Mouse (Mus musculus) layer of hippocampus, postnatal 36 days (tissue): Measurements from ENCODE around the gene Irf4. TPM values are rescaled to one million over a fixed set of nuclear protein-coding genes. Genes with fewer than 3 reads are reported as not detected.

Experiments used
- DNase-seq, 2 experiments: peaks; one replicate each; pipeline ENCODE4 v3.0.0; 2022
- total RNA-seq, 2 experiments: library from RNA; stranded (reverse); gene quantifications; 2 replicates each; pipeline ENCODE4 v1.2.3; 2021

Irf4 gene
- total RNA-seq, 2 experiments from 2014 or later = 0.12 to 0.48 TPM

DNA sequence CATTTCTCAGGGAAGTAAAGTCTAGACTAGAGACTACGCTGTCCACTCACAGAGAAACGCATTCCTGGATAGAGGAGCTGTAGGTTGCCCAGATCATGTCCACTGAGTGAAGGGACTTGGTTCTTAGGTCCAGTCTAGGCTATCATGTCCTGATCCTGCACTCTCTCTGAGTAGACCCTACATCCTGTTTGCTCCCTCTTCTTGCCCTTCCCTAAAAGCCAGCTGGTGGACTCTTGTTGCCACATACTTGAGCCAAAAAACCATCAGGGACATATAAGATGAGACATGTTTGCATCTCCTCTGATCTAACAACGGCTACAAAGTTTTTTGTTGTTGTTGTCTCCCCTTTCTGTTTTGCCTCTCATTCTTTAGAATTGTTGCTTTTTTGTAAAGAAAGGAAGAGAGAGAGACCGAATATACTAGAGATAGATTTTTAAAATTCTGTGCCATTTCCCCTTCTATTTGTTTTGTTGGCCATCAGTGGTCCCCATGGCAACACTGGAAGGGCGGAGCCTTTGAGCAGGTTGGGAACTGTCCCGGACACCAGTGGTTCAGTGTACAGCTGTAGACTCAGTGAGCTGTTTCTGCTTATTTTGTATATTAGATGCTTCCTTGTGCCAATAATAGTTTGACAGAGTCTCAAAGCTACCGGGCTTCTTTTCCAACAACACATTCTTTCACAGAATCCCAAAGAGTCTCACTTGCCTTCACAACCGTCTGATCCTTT is 15.2 kb downstream of the Irf4 start:
- DNase-seq = no peak

DNA sequence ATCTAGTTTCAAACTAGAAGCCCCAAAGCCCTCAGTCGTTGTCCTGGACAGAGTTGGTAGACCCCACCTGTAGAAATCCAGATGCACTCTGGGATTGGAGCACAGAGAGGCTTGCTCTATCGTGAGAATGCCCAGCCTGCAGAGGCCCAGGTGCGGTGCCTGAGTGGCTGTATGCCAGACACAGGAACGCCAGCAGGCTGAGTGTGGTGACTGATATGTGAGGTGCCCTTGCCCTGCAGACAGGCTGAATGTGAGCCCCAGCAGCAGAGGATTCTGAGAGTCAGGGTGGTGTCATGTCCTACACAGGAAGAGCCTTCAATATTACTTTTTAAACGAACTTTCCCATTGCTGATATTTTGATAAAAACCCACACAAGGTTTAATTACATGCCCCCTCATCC is 16.9 kb downstream of the Irf4 start:
- DNase-seq = no peak

DNA sequence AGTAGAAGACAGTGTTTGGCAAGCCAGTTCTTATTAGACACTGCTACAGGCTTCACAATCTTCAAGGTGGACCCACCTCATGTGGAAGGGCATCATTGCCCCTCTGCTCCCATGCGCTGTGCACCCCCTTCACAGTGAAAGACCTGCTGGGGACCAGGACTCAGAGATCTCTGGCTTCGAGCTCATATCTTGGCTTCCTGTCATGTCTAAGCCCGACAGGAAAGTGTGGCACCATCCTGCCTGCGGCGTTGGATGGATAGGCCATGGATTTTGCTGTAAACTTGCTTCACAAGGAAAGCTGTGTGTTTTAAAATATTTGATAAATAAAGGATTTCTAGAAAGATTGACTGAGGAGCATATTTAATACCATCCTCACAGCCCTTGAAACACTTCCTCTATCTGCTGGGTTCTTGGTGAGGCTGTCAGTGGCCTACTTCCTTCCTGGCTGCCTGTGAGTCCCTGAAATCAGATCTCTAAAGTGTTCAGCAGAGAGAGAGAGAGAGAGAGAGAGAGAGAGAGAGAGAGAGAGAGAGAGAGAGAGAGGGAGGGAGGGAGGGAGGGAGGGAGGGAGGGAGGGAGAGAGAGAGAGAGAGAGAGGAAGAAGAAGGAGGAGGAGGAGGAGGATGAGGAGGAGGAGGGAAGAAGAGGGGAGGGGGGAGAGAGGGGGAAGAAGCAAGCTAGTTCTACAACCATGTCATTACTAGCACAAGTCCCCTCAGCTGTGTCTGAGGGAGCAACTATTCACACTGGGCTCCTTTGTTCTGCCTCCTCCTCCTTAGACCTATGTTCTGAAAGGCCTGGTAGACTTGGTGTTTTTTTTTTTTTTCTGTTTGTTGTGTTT is 17.8 kb downstream of the Irf4 start:
- DNase-seq = no peak

DNA sequence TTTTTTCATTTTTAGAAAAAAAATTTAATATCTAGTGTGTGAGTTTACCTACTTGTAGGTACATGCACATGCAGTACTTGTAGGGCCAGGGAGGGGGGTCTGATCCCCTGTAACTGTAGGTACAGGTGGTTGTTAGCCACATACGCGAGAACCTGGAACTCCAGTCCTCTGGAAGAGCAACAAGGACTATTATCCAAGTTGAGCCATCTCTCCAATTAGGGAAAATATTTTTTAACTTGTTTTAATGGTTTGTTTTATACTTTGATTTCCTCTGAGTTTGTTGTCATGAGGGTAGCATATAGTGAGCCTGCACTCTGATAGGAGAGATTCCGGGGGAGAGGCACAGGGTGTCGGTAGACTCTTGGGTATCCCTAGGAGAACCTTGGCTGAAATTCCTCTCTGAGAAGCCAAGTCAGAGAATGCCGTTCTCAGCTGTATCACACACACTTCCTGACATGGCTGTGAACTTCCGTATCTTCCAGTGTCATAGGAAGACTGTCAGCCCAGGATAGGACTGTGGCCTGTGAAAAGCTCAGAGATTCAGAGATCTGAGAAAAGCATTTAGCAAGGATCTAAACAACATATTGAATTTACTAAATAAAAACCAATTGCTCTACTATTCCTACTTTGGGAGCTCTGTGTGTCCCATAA is 18.6 kb downstream of the Irf4 start:
- DNase-seq = no peak

DNA sequence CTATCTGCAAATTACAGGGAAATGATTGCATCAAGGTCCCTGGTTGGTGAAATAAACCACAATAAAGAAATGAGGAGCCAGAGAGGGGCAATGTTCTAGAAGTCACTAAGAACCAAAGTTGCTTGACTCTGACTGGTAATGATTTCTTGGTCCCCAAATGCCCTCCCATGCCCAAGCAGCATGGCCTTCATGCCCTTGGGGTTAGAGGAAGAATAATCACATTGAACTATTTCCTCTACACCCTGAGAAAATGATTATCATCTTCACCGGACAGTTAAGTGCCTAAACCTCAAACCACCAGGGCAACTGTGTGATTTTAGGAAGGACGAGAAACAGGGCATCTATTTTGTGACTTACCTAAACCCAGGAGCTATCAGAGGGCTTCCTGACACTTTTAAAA is 27.0 kb downstream of the Irf4 start:
- no peak for DNase-seq

DNA sequence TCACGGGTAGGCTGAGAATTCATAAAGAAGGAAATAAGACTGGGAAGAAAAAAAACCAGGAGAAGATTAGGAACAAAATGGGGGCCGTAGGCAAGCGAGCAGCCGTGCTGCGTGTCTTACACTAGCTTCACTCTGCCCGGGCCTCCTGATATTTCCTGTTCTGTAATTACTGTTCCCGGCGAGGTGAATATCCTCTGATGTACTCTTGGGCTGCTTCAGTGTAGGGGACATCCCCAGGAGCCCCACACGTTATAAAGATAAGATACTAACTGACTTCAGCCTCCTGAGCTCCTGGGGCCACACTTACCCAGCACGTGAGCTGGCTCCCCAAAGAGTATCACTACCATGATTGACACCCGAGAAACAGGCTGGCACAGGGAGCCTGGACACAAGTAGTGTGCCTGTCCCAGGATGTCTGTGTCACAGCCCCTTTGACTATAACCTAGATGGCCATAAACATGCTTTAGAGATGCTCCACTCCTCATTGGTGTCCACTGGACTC is 28.7 kb downstream of the Irf4 start:
- no peak for DNase-seq

DNA sequence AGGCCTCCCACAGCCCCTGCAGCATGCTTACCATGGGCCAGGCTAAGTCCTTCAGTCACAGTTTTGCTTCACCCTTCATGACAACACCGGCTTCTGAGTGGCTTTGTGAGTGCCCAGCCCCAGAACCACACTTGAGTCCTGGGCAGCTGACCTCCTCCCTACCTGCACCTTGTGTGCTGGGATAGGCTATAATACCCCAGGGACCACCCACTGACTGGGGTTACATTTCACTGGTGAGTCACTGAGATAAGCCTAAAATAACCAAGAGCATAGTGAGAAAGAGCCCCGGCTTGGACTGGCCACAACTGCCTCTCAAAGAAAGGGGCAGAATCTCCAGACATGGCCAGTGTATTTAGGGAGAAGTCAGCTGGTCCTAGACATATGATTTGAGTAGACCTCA is 32.9 kb downstream of the Irf4 start:
- DNase-seq = no peak

DNA sequence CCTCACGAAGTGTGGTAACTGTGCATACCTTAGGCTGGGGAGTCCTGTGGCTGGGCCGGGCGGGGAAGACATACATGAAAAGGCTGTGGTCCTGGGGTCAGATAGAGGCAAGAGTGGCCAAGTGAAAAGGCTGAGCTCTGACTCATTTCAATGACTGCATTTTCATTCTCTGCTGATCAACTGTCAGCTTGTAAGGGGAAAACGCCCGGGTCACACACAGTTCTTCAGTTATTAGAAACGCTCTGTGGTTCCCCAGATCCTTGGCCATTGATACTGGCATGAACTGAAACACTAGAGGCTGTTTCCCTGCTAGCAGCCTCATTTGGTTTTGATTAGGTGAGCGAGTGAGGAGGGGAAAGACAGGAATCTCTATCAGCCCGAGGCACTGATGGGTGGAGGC is 33.4 kb downstream of the Irf4 start:
- no peak for DNase-seq

DNA sequence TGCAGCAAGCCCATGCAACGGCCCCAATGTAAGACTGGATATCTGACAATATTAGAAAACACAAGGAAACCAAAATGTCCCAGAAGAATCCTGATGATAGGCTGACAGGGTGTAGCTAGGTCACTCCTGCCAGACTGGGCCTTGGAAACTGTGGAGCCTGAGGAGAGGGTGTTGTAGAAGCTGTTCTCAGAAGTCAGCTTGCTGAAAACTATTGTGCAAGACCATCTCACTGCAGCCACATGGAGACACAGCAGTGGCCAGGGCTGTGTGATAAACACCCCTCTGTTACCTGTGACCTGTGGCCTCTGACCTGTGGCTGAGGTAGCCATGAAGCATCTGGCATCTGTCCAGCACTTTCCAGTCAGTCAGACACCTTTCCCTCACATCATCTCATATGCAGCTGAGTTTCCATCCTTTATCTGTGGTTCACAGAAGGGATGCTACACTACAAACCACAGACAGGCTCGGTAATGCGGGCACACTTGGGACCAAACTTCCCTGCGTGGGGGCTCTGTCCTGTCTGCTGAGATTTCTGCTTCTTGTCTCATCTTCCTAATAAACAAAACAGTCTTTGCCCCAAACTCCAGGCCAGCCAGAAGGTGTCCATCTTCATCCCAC is 36.5 kb downstream of the Irf4 start:
- DNase-seq = no peak

DNA sequence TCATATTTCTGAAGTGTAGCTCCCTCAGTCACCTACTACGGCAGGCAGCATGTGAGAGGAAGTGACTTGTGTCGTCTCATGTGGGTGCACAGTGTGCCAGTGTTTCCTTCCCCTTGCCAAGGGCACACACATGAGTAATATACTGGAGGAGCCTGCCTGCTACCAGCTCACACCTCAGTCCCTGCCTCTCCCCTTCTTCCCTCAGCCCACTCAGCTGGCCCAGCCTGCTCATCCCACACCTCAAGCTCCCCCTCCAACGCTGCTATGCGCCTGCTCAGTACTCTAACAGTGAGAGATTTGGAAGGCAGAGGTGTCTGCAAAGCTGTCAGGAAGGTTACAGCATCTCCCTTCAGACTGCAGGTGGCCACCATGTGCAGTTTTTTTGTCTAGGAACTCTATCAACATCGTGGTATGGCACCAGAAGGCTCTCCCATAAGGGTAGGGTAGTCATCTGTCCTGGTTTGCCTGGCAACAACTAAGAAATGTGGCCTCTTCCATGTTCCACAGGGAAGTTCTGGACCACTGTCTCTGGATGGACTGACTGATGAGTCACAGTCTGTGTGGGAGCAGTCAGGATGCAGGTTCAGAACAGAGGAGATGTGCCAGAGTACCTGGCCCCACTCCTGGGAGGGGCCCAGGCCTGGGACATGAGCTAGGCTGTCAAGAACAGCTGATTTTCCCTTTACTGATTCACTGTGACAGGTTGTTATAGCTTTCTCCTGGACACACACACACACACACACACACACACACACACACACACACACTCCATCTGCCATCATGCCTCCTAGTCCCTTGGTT is 37.4 kb downstream of the Irf4 start:
- DNase-seq = peak; percentile 53 to 58

DNA sequence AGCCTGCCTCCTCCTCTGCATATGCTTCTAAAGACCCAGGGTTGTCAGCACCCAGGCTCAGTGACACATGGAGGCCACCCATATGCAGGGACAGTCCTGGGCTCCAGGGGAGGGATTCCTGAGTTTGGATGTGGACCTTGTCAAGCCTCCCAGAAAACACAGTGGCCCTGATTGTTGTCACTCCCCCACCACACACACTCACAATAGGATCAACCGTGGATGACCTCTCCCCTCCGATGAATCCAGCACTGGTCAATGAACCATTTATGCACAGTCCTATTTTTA is 38.0 kb downstream of the Irf4 start:
- no peak for DNase-seq

DNA sequence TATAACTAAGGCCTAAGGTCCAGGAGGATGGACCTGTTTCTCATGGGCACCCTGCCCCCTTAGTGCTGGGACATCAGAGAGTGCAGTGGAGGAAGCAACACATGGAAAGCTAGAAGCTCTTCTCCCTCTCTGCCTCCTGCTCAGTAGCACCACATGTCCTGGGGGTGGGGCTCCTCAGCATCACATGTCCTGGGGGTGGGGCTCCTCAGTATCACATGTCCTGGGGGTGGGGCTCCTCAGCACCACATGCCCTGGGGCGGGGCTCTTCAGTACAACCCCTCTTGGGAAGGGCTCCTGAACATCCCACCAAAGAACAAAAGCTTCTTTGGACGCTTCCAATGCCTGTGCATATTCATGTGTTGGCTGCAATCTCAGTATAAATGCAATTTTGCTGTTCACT is 38.5 kb downstream of the Irf4 start:
- no peak for DNase-seq

DNA sequence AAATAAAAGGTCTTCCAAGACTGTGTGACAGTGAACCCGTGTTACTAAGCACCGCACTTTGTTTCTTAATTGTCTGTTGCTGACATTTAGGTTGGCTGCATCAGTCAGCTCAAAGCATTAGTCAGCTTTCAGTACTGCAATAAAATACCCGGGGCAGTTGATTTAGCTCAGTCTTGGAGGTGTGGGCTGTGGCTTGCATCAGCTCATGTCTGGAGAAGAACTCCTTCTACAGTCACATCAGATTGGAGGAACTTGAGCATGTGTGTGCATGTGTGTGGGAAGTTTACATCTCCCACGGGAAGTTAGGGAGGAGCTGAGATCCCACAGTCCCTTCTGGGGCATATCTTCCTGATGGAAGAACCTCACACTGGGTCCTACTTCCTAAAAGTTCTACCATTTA is 38.9 kb downstream of the Irf4 start:
- no peak for DNase-seq

DNA sequence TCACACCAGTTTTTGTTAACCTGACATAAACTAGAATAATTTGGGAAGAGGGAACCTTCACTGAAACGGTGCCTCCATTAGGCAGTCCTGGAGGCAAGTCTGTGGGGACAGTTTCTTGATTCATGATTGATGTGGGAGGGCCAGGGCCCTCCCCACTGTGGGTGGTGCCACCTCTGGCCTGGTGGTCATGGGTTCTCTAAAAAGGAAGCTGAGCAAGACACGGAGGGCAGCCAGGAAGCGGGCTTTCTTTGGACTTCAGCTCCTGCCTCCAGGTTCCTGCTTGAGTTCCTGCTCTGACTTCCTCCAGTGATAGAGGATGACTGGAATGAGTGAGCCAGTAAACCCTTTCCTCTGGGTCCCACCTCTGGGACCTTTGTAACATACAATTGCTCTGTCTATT is 39.4 kb downstream of the Irf4 start:
- no peak for DNase-seq

DNA sequence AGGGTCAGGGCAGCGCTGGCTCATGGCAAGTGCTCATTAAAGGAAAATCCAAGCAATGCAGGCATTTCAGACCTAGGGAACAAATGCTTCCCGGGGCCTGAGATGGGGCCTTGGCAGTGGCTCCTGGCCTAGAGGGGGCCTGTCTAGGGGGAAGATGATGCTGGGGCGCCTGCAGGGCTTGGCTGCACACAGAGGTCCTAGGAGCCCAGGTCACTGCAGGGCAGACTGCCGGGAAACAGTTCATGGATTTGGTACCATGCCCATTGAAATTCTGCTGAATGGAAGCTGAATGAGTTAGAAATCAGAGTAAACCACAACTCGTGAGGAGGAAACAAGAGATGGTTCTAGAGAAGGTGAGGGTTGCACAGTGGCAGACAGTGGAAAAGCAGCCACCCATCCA is 41.0 kb downstream of the Irf4 start:
- DNase-seq = no peak

DNA sequence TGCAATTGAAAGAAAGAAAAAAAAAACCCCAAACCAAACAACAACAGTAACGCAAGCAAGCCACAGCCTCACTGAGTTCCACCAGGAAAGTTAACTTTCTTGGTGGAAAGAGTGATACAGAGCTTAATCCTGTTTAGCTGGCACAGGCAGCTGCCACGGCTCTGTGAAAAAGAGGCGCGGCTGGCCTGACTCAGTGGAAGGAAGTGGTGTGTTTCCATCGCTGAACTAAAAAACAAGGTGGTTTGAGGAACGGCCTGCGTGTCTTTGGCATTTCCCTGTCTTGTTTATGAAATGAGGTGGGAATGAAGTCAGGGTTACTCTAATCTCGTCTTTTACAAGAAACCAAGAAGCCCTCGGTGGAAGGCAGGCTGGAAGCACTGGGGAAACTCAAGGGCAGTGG is 43.3 kb downstream of the Irf4 start:
- DNase-seq = no peak

DNA sequence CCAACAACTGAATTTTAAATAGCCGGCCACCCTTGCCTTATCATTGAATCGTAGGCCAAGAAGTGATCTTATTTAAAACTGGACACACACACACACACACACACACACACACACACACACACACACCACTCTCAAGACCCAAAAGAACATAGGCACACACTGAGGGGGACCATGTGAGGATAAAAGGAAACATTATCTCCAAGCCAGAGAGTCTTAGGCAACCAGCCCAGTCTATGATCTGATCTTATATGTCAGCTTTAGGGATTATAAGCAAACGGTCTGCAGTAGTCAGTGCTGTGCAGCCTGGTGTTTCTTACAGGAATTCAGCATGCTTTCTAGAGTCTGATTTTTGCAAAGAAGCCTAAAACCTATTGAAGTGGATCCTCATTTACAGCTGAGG is 43.7 kb downstream of the Irf4 start:
- no peak for DNase-seq

DNA sequence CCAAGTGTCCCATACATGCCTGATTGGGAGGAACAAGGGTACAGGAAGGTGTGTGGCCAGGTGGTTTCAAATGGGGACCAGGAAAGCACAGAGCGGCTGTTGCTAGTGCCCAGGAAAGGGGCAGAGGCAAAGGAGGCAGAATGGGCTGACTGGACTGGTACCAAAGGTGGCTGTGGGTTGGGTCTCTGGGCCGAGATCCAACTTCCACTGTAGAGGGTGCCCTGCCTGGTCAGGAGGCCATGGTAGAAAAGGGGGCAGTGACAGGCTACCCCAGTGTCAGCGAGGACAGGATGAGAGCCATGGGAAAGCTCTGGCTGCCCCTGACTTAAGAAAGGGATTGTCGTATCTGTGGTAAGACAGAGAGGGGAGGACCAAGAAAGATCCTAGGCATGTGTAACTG is 44.2 kb downstream of the Irf4 start:
- DNase-seq = no peak

DNA sequence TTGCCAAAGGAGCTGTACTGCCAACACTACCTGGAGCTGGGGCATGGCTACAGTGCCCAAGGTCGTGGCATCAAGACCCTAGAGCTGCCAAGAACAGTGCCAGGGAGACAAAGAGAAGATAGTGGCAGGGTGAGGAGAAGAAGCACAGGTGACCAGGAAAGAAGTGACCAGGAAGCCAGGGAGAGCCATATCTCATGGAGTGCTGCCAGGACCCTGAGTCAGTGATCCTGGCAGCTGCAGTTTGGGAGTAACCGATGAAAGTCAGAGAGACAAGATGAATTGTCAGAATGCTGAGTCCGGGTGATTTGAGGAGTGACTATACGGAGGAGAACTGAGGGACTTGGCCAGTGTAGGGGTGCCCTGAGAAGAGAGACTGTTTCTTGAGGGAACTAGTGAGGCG is 44.6 kb downstream of the Irf4 start:
- no peak for DNase-seq

DNA sequence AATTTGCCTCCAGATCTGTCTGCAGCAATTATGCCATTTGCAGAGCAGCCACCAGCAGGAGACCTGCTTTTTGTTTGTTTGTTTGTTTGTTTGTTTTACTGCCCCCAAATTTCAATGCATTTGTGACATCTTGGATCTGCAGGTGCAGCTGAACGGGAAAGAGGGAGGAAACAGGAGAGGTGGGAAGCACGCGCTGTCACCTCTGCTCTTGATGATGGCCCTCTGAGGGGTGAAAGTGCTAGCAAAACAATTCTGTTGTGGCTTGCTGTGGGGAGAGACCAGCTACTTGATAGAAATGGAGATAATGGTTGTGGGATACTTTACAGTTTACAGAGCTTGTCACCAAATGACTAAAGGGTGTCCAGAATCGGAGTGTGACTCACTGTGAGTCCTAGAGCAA is 46.9 kb downstream of the Irf4 start:
- DNase-seq = no peak

DNA sequence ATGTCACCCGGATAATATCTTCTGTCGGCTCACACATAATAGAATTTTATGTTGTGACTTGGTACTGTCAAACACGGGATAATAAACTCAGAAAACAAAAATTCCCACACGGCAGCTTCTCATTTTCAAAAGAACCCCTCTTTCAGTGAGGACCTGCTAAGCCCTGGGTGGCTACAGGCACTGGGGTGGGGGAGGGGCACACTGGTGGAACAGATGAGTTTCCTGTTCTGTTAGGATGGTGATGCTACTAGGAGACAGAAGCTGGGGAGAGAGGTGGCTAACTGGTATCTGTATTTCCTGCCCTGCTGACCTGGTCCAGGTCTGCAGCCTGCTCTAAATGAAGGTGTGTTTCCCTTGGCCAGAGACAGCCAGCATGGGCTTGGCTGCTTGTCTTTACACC is 52.9 kb downstream of the Irf4 start:
- no peak for DNase-seq

DNA sequence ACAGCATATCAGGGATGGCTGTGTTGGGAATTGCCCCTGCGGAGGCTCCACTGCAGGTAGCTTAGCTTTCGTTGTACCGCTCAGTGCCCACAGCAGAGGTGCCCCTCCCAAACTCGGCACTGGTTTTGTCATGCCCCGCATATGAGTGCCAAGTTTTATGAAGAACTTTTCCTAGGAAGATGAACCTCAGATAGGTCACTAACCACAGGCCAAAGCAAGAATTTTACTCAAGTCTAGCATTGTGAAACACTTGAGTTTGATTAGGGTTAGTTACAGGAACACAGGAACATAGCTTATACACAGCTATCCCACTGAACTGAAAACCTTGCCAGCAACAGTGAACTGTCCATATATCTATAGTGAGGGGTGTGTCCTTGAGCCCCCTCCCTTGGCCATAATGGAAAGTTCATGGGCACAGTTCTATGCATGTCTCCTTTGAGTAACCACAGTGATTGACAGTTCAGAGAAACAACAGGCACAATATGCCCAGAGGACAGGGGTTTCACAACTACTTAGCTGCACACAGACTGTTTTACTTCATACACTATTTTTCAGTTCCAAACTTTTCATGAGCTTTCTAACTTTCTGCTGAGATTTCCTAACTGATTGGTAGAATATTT is 53.4 kb downstream of the Irf4 start:
- no peak for DNase-seq
